ENCODE assay signal across 33 mouse cellular contexts in genomic region chr1:56723656-56724055, GRCm38 (mm10).
"Had no signal": no experiment of that assay in that cellular context is flagged by ENCODE, and none has a peak within 500 bp of the region (broad histone marks: within the 10 kb centered on the region; RNA-seq: fewer than 3 reads in every experiment).

No protein-coding gene starts in this region.

- H3K27me3 ChIP-seq: heart, embryonic 12.5 days; heart, embryonic 13.5 days; heart, embryonic 15.5 days; hindbrain, embryonic 12.5 days; hindbrain, embryonic 13.5 days; hindbrain, embryonic 15.5 days; intestine, embryonic 15.5 days; kidney, embryonic 15.5 days had no signal

- DNase-seq: heart, postnatal 10 days; heart, postnatal 14 days; heart, postnatal 36 days; heart, postnatal 4 days; kidney, adult 11 months; kidney, adult 18-20 months; kidney, adult 2 months; kidney, adult 8-10 months; kidney, adult 9 months; kidney, postnatal 10 days; kidney, postnatal 14 days; kidney, postnatal 25 days; kidney, postnatal 36 days; kidney, postnatal 4 days; layer of hippocampus, adult 9-11 months; layer of hippocampus, postnatal 36 days had no signal

- H3K4me3 ChIP-seq: heart, embryonic 12.5 days; heart, embryonic 13.5 days; heart, embryonic 15.5 days; hindbrain, embryonic 12.5 days; hindbrain, embryonic 13.5 days; hindbrain, embryonic 15.5 days; intestine, embryonic 15.5 days; kidney, embryonic 15.5 days; layer of hippocampus, adult 2 months; left cerebral cortex, adult 2 months had no signal

- H3K27ac ChIP-seq: heart, embryonic 13.5 days; heart, embryonic 15.5 days; hindbrain, embryonic 12.5 days; hindbrain, embryonic 13.5 days; hindbrain, embryonic 14.5 days; hindbrain, embryonic 15.5 days; hindbrain, postnatal 0 days; intestine, embryonic 15.5 days; kidney, embryonic 15.5 days; kidney, postnatal 0 days; layer of hippocampus, adult 2 months; left cerebral cortex, adult 2 months had no signal

- H3K4me1 ChIP-seq: heart, embryonic 12.5 days; heart, embryonic 13.5 days; heart, embryonic 15.5 days; hindbrain, embryonic 12.5 days; hindbrain, embryonic 13.5 days; hindbrain, embryonic 15.5 days; intestine, embryonic 15.5 days; kidney, embryonic 15.5 days had no signal

- H3K9ac ChIP-seq: heart, embryonic 12.5 days; heart, embryonic 13.5 days; heart, embryonic 15.5 days; hindbrain, embryonic 12.5 days; hindbrain, embryonic 13.5 days; hindbrain, embryonic 14.5 days; hindbrain, embryonic 15.5 days; intestine, embryonic 15.5 days; kidney, embryonic 15.5 days had no signal

- H3K36me3 ChIP-seq: heart, embryonic 12.5 days; heart, embryonic 13.5 days; heart, embryonic 15.5 days; hindbrain, embryonic 12.5 days; hindbrain, embryonic 13.5 days; hindbrain, embryonic 15.5 days; intestine, embryonic 15.5 days; kidney, embryonic 15.5 days had no signal

- H3K9me3 ChIP-seq: heart, embryonic 12.5 days; heart, embryonic 13.5 days; heart, embryonic 15.5 days; hindbrain, embryonic 12.5 days; hindbrain, embryonic 13.5 days; hindbrain, embryonic 15.5 days; intestine, embryonic 15.5 days; kidney, embryonic 15.5 days had no signal

- ATAC-seq: hindbrain, embryonic 16.5 days; hindbrain, postnatal 0 days; inflammation-experienced regulatory T-cells, adult 6 months; intestine, embryonic 15.5 days; intestine, embryonic 16.5 days; intestine, postnatal 0 days had no signal
